Mouse (Mus musculus) small intestine, adult 2 months (tissue): ENCODE measurements around the gene Tm4sf4.

ENCODE experiments used
- CTCF ChIP-seq: fragments of 200-500 bp; IDR thresholded peaks from 2 replicates; pipeline ENCODE4 v1.5.1; 2012; ENCODE audit warnings: low read depth, mild to moderate bottlenecking, control low read depth, inconsistent platforms, low read length, moderate library complexity, mixed read lengths; ENCODE audit not compliant: insufficient replicate concordance, insufficient read length; ENCODE audit errors: extremely low read depth
- POLR2A ChIP-seq: fragments of 200-500 bp; IDR thresholded peaks from 2 replicates; pipeline ENCODE4 v1.6.1; 2012; ENCODE audit warnings: low read depth, mild to moderate bottlenecking, control low read depth, inconsistent platforms, low read length, moderate library complexity

- TF ChIP-seq CTCF (no peak), POLR2A (no peak)
Measured at GRCm38 (mm10) chr3:57420233-57420632, 4.9 kb upstream of the Tm4sf4 start.
